Mouse (Mus musculus) thymus, adult 2 months (tissue): ENCODE results near the gene Ahnak.

Experiments used
- CTCF ChIP-seq: fragments of 200-500 bp; IDR thresholded peaks from 2 replicates; pipeline ENCODE4 v1.5.1; 2012; ENCODE audit warnings: mild to moderate bottlenecking, control low read depth, low read length, moderate library complexity, borderline replicate concordance; ENCODE audit not compliant: control insufficient read depth, poor library complexity, insufficient read depth; ENCODE audit errors: extremely low read depth
- POLR2A ChIP-seq: fragments of 200-500 bp; IDR thresholded peaks from 2 replicates; pipeline ENCODE4 v1.6.1; 2012; ENCODE audit warnings: mild to moderate bottlenecking, low read length, control low read depth, moderate library complexity; ENCODE audit not compliant: control insufficient read depth, poor library complexity, insufficient read depth; ENCODE audit errors: extremely low read depth

DNA sequence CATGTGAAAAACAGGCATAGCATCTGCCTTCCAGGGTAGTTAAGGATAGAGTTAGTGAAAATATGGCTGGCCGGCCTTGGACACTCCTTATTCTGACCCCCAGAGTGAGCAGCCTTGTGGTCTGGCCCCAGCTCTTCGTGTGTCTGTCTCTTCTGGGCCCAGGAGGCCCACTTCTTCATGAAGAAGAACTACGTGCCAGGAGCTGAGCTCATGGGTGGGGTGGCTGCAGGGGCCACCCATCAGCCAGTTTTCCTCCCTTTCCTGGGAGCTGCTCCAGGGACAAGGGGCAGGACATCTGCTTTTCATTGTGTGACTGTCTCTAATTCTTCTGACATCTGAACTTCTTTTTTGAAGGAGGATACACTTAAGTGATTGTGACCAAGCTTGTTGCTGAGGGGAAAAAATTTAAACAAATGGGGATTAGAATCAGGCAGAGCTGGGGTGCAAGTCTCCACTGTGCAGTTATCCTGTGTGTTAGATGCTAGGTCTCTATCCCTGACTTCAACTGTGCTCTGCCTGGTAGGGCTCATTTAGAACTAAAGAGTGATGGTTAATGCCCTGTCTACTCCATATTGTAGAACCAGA lies 116.1 kb downstream of the Ahnak start:
- no peak for TF ChIP-seq CTCF
- TF ChIP-seq POLR2A = no peak
